Mouse (Mus musculus) myocyte (in vitro differentiated cells): ENCODE measurements around the gene Snrpa. TPM values are rescaled to one million over a fixed set of nuclear protein-coding genes. Genes with fewer than 3 reads are reported as not detected.
A peak's percentile ranks its signal among the peaks of the same experiment; 100 is the strongest.

ENCODE experiments used
- H3K27me3 ChIP-seq: one replicate; pipeline ENCODE4 v1.6.1; 2011; ENCODE audit not compliant: control insufficient read depth, insufficient read depth, insufficient read length
- H3K36me3 ChIP-seq: one replicate; pipeline ENCODE4 v1.6.1; 2011; ENCODE audit not compliant: control insufficient read depth, insufficient read depth
- H3K4me2 ChIP-seq: one replicate; pipeline ENCODE4 v1.6.1; 2011; ENCODE audit warnings: low read depth, control low read depth
- H3K4me3 ChIP-seq: one replicate; pipeline ENCODE4 v1.5.1; 2011; ENCODE audit warnings: mild to moderate bottlenecking, control low read depth, moderate library complexity
- H3K79me2 ChIP-seq: one replicate; pipeline ENCODE4 v1.6.1; 2011; ENCODE audit not compliant: control insufficient read depth, insufficient read depth
- H3ac ChIP-seq: one replicate; pipeline ENCODE4 v1.6.1; 2011; ENCODE audit not compliant: control insufficient read depth, insufficient read length
- CEBPB ChIP-seq: IDR thresholded peaks from 2 replicates; pipeline ENCODE4 v1.6.1; 2011; ENCODE audit warnings: mild to moderate bottlenecking, moderate library complexity; ENCODE audit not compliant: poor library complexity, insufficient read depth, severe bottlenecking
- E2F4 ChIP-seq: IDR thresholded peaks from one replicate; pipeline ENCODE4 v1.6.1; 2011; ENCODE audit warnings: mild to moderate bottlenecking, control low read depth, moderate library complexity; ENCODE audit not compliant: insufficient read depth
- MAX ChIP-seq: IDR thresholded peaks from one replicate; pipeline ENCODE4 v1.6.1; 2011; ENCODE audit warnings: low read depth, mild to moderate bottlenecking, control low read depth
- MYOD1 ChIP-seq, 3 experiments: IDR thresholded peaks; one replicate each; pipeline ENCODE4 v1.6.1; 2011; ENCODE audit warnings: control low read depth in 2 of 3, low read depth in 2 of 3, mild to moderate bottlenecking in 2 of 3, moderate library complexity in 1 of 3; ENCODE audit not compliant: insufficient read length in 2 of 3, control insufficient read depth in 1 of 3
- MYOG ChIP-seq, 3 experiments: IDR thresholded peaks; one replicate each; pipeline ENCODE4 v1.6.1; 2011; ENCODE audit warnings: control low read depth in 2 of 3, low read depth in 2 of 3, mild to moderate bottlenecking in 2 of 3; ENCODE audit not compliant: insufficient read length in 2 of 3, control insufficient read depth in 1 of 3, insufficient read depth in 1 of 3
- POLR2A ChIP-seq: IDR thresholded peaks from one replicate; pipeline ENCODE4 v1.6.1; 2011; ENCODE audit warnings: low read depth, mild to moderate bottlenecking, control low read depth, moderate library complexity; ENCODE audit not compliant: insufficient read length
- POLR2AphosphoS2 ChIP-seq: IDR thresholded peaks from one replicate; pipeline ENCODE4 v1.6.1; 2011; ENCODE audit warnings: low read depth, control low read depth; ENCODE audit not compliant: insufficient read length
- REST ChIP-seq: IDR thresholded peaks from one replicate; pipeline ENCODE4 v1.6.1; 2011; ENCODE audit warnings: mild to moderate bottlenecking, control low read depth, moderate library complexity; ENCODE audit not compliant: insufficient read depth, insufficient read length
- SRF ChIP-seq: IDR thresholded peaks from one replicate; pipeline ENCODE4 v1.6.1; 2011; ENCODE audit warnings: low read depth; ENCODE audit not compliant: control insufficient read depth, insufficient read length
- TCF12 ChIP-seq: IDR thresholded peaks from one replicate; pipeline ENCODE4 v1.6.1; 2011; ENCODE audit warnings: mild to moderate bottlenecking, control low read depth; ENCODE audit not compliant: poor library complexity, insufficient read depth, severe bottlenecking
- TCF3 ChIP-seq: IDR thresholded peaks from one replicate; pipeline ENCODE4 v1.6.1; 2011; ENCODE audit warnings: low read depth, control low read depth; ENCODE audit not compliant: insufficient read length
- USF1 ChIP-seq: IDR thresholded peaks from one replicate; pipeline ENCODE4 v1.6.1; 2011; ENCODE audit warnings: low read depth, mild to moderate bottlenecking, control low read depth, moderate library complexity
- polyA plus RNA-seq: library from polyadenylated mRNA; unstranded; fragments of >200 nt; fragmentation: generic; extraction: Trizol; gene quantifications from one replicate; pipeline ENCODE4 v1.2.1, GENCODE M21; 2012; ENCODE audit warnings: missing spikeins

Gene Snrpa
- polyA plus RNA-seq, 1 experiment: 166 TPM

GRCm38 (mm10) chr7:27179217-27179918, 16.7 kb downstream of the Snrpa start:
- H3K4me3 ChIP-seq: peak overlapping the region; percentile 42
- H3K27me3 ChIP-seq: no peaks in the 10 kb centered on the region
- no peak for TF ChIP-seq REST
- TF ChIP-seq POLR2AphosphoS2: no peak
- TF ChIP-seq MYOD1 (IDR thresholded peaks at IDR 0.05; ENCODE audit: control insufficient read depth in 1 of 3, insufficient read length in 2 of 3, low read depth in 2 of 3): no peak
- no peak for TF ChIP-seq CEBPB
- TF ChIP-seq MAX: no peak
- TF ChIP-seq SRF: no peak

GRCm38 (mm10) chr7:27178324-27179216, 17.5 kb downstream of the Snrpa start, which contains the start of gene Rab4b:
TSS of gene Rab4b (minus strand) at chr7:27178896.
- peak within 1 kb of the TSS; percentile 82 for H3K4me2 ChIP-seq
- no peak for TF ChIP-seq E2F4
- TF ChIP-seq REST: no peak
- peak; percentile 41 for TF ChIP-seq POLR2A
- TF ChIP-seq SRF: peak; percentile 54
- TF ChIP-seq MYOG (IDR thresholded peaks at IDR 0.05; ENCODE audit: control insufficient read depth in 1 of 3, insufficient read depth in 1 of 3, insufficient read length in 2 of 3, low read depth in 2 of 3): no peak
- TF ChIP-seq POLR2AphosphoS2: no peak

More at GRCm38 (mm10) chr7:27179217-27179918, 16.7 kb downstream of the Snrpa start:
- peak overlapping the region; percentile 7 for H3ac ChIP-seq
- H3K36me3 ChIP-seq: peaks cover 5% of the 10 kb centered on the region
- H3K4me2 ChIP-seq: peak overlapping the region; percentile 74
- H3K79me2 ChIP-seq: peaks cover 7% of the 10 kb centered on the region

GRCm38 (mm10) chr7:27177942-27178323, 18.1 kb downstream of the Snrpa start:
- no peak overlapping the region for H3ac ChIP-seq
- peaks cover 7% of the 10 kb centered on the region for H3K79me2 ChIP-seq
- H3K27me3 ChIP-seq: no peaks in the 10 kb centered on the region
- peak overlapping the region; percentile 82 for H3K4me2 ChIP-seq
- no peak for TF ChIP-seq MYOD1 (IDR thresholded peaks at IDR 0.05; ENCODE audit: control insufficient read depth in 1 of 3, insufficient read length in 2 of 3, low read depth in 2 of 3)
- TF ChIP-seq REST: no peak
- TF ChIP-seq MYOG (IDR thresholded peaks at IDR 0.05; ENCODE audit: control insufficient read depth in 1 of 3, insufficient read depth in 1 of 3, insufficient read length in 2 of 3, low read depth in 2 of 3): no peak
- TF ChIP-seq E2F4: no peak
- no peak for TF ChIP-seq POLR2A
- TF ChIP-seq USF1: no peak
- TF ChIP-seq MAX: no peak
- no peak for TF ChIP-seq TCF12
- no peak for TF ChIP-seq SRF
- no peak for TF ChIP-seq POLR2AphosphoS2
- no peak for TF ChIP-seq TCF3
- no peak for TF ChIP-seq CEBPB
- peak overlapping the region; percentile 42 for H3K4me3 ChIP-seq
- peaks cover 5% of the 10 kb centered on the region for H3K36me3 ChIP-seq

More at GRCm38 (mm10) chr7:27178324-27179216, 17.5 kb downstream of the Snrpa start, which contains the start of gene Rab4b:
- Histone ChIP-seq H3K4me3 (peak within 1 kb of the TSS; percentile 42), H3K27me3 (no peaks in the 10 kb centered on the region), H3K79me2 (peaks cover 7% of the 10 kb centered on the region), H3K36me3 (peaks cover 5% of the 10 kb centered on the region), H3ac (peak within 1 kb of the TSS; percentile 7)

- Histone ChIP-seq H3K79me2 (peaks cover 7% of the 10 kb centered on the region), H3K36me3 (peaks cover 5% of the 10 kb centered on the region), H3K27me3 (no peaks in the 10 kb centered on the region), H3ac (no peak overlapping the region), H3K4me3 (no peak overlapping the region), H3K4me2 (no peak overlapping the region)
- no peak for TF ChIP-seq MYOG (IDR thresholded peaks at IDR 0.05; ENCODE audit: control insufficient read depth in 1 of 3, insufficient read depth in 1 of 3, insufficient read length in 2 of 3, low read depth in 2 of 3)
- no peak for TF ChIP-seq POLR2AphosphoS2
- no peak for TF ChIP-seq TCF3
- no peak for TF ChIP-seq REST
- TF ChIP-seq POLR2A: no peak
- no peak for TF ChIP-seq MYOD1 (IDR thresholded peaks at IDR 0.05; ENCODE audit: control insufficient read depth in 1 of 3, insufficient read length in 2 of 3, low read depth in 2 of 3)
- TF ChIP-seq CEBPB: no peak
- no peak for TF ChIP-seq E2F4
- TF ChIP-seq TCF12: no peak
- no peak for TF ChIP-seq MAX
- no peak for TF ChIP-seq USF1
- TF ChIP-seq SRF: no peak
Measured at GRCm38 (mm10) chr7:27174896-27175295, 21.2 kb downstream of the Snrpa start.
